Mouse (Mus musculus) CD4-positive, CD25-positive, alpha-beta regulatory T cell, adult 2 months (primary cell): ENCODE results near the gene Gm19684.
"Not testable (repeated sequence)": the region's sequence is repeated elsewhere in the genome, so short reads cannot be mapped to it uniquely, and the experiment has no call there.

ENCODE experiments used
- DNase-seq: peaks from one replicate; pipeline ENCODE4 v3.0.0-alpha.2; 2012; ENCODE audit warnings: low read depth, low spot score

Gene Gm19684

DNA sequence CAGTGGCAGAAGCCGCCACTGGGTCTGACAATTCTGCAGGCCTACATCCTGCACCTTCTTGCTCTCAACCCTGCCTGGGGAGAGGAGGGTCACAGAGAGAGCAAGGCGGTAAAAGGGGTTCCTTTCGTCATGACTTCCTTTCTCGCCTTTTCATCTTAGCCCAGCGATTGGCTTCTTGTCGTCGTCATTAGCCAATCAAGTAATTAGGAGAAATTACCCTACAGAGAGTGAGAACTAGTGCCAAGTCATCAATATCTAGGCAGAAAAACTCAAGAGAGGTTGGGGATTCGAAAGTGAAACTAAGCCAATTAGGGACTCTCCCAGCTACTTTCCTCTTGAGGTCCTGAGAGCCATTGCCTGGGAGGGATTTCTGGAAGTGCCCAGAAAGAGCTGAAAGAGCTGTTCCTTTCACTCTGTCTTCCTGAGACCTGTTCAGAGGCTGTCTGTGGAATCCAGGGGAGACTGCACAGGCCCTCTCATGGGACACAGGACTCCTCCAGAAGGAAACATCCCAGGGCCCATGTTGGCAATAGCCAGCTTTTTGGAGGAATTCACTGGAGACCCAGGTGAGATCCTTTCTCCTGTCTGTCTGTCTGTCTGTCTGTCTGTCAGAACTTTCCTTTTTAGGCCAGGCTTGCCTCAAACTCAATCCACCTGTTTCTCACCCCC lies at the start of gene Gm19684:
Gm19684 (plus strand) TSS at position 327 of the 669 bp plus-strand sequence.
- peak; percentile 95 for DNase-seq

DNA sequence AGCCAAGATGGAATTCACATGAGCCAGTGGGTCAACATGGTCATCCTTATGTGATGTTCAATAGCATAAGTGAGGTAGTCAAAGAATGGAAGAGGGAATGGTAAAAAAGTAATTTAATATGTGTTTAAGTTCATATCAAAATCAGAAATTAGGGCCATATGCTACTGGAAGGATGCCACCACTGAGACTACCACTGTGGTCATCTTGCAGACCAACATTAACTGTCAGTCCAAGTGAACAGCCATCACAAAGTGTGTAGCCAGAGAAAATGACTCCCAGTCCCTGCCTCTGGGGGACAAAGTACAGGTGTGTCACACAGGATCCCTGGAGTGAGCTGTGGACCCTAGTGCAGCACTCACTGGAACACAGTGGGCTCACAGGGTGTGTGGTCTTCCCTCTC lies 39.6 kb upstream of the Gm19684 start:
- not testable (repeated sequence) for DNase-seq

DNA sequence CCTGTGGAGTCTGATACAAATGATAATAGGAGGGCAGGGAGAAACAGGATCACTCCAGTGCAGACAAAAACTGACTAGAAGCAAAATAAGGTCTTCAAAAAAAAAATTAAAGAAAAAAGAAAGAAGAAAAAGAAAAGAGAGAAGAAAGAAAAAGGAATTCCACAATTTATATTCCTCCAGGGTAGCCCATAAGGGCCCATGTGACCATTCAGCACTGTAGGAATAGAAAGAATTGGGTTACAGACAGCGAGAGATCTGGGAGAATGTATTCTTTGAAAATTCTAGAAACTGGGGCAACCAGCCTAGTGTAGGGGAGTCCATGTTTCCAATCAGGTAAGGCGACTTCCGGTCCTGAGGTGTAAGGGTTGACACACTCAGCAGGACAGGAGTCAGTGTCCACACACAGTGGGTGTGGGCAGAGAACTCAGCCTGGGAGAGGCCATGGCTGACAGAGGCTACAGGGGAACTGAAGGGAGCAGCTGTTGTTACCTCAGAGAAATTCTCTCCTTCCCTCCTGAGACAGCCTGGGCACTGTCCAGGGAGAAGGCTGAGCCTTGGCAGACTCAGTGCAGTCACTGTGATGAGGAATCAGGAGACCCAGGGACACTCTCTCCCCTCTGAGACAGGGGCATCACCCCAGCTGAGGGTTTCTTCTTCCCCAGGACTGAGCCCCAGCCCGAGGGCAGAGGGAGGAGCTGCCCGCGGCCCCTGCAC lies 38.8 kb upstream of the Gm19684 start:
- not testable (repeated sequence) for DNase-seq

DNA sequence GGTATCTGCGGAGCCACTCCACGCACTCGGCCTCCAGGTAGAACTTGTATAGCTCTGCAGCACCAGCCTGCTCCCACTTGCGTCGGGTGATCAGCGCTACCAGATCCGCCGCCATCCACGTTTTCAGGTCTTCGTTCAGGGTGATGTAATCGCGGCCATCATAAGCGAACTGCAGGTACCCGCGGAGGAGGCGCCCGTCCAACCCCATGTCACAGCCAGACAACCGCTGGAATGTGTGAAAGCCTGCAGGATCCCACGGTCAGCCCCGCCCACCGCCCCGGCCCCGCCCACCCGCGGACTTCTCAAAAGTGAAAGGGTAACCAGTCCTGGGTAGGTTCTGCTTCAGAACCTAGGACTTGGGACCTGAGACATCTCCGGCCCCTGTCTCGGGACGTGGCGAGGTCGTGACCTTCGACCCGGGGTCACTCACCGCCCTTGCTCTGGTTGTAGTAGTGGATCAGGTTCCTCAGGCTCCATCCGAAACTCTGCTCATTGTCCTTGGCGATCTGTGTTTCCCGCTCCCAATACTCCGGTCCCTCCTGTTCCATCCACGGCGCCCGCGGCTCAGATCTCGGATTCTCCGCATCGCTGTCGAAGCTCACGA lies 38.1 kb upstream of the Gm19684 start:
- peak; percentile 76 for DNase-seq

DNA sequence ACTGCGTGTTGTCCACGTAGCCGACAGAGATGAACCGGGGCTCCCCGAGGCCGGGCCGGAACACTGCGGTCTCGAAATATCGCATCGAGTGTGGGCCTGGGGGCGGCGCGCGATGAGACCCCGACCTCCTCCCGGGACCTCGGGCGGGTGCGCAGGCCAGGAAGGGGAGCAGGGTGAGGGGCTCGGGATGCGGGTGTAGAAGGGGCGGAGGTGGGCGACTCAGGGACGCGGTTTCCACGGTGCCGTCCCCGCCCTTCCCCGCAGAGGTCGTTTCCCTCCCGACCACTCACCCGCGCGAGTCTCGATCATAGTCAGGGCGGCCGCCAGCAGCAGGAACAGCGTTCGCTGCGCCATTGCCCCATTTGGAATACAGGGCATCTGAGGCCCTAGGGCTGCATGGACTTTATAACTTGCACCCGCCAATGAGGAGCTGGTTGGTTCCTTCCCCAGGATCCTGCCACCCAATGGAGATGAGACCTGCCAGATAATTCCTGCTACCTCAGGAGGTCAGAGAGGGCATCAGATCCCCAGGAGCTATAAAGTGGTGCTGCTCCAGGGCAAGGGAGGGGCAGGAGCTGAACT lies 37.5 kb upstream of the Gm19684 start:
- DNase-seq = peak; percentile 49

DNA sequence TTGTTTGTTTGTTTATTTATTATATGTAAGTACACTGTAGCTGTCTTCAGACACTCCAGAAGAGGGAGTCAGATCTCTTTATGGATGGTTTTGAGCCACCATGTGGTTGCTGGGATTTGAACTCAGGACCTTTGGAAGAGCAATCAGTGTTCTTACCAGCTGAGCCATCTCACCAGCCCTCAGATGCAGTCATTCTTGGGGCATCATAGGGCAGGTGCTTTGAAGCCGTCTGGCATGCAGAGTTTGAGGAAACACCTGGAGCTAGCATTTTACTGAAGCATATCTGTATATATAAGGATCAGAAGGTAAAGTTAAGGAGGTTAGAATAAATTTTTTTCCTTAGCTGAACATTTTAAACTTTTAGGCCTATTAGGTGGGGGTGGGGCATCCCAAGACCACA lies 35.5 kb upstream of the Gm19684 start:
- not testable (repeated sequence) for DNase-seq

DNA sequence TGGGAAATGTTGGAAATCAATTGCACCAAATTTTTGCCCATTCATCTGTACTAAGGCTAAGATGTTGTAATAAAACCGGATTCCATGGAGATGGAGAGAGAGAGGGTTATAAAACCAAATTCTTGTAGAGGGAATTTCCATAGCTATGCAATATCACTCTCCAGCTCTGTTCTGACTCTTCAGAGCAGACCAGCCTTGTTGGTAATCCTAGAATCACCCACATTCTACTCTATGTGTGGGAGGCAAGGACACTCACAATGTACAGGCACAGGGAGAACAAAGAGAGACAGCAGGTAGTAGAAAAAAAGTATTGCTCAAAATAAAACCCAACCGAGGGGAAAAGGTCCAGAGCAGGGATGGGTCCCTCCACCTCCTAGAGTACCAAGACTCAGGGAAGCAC lies 29.5 kb upstream of the Gm19684 start:
- DNase-seq = not testable (repeated sequence)

DNA sequence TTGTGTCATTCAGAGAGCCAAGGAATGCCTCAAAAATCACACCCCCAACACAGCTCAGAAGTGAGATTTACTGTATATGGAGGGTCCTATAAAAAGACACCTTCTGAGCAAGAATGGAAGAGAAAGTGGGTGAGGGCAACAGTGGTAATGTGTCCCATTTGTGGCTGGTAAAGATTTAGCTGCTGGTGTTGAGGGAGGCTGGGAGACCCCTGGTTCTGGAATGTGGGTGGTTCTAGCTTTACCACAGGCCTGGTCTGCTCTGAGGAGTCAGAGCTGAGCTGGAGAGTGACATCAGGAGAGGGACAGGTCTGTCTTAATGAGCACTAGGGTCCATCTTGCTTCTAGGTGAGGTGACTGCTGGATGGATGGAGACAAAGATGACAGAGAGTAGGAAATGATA lies 29.0 kb upstream of the Gm19684 start:
- DNase-seq = not testable (repeated sequence)

DNA sequence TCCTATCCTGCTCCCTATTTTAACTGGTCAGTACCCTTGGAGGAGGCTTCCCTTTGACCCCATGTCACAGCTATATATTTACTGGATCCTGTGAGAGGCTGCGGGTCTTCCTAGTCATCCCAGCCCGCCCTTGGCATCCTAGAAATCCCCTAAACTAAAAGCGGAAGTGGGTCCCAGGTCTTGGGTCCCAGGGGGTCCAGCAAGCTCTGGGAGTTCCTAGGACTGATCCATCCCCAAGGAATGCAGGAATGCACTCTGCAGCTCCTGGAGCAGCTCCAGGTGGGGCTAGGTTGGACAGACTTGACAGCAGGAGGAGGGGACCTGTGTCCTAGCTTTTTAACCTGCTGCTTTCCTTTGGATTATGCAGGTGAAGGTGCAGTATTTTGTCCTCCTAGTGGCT lies 27.5 kb upstream of the Gm19684 start:
- DNase-seq = no peak

DNA sequence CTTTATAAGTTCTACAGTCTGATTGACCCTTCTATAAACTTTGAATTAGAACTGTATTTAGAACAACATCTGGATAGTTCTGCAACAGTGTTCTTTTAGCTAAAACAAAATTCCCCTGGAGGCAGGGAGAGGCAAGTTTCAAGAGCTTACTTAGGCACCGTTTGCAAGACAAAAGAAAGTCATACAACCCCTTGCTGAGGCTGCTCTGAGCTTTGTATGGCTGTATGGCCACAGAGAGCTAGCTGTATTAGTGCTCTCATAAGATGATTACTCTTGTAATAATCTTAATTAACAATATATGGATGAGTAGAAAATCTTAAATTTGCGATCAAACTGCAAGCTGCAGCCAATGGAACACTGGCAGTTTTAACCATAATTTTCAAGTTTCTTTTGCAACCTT lies 21.9 kb upstream of the Gm19684 start:
- not testable (repeated sequence) for DNase-seq

DNA sequence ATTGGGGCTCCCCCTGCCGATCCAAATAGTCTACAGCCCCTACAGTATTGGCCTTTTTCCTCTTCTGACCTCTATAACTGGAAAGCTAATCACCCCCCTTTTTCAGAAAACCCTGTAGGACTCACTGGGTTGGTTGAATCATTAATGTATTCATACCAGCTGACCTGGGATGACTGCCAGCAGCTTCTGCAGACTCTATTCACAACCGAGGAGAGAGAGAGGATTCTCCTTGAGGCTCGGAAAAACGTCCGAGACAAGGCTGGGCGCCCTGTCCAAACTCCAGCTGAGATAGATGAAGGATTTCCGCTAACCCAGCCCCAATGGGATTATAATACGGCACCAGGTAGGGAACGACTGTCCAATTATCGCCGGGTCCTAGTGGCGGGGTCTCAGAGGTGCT lies 19.4 kb upstream of the Gm19684 start:
- DNase-seq = not testable (repeated sequence)

DNA sequence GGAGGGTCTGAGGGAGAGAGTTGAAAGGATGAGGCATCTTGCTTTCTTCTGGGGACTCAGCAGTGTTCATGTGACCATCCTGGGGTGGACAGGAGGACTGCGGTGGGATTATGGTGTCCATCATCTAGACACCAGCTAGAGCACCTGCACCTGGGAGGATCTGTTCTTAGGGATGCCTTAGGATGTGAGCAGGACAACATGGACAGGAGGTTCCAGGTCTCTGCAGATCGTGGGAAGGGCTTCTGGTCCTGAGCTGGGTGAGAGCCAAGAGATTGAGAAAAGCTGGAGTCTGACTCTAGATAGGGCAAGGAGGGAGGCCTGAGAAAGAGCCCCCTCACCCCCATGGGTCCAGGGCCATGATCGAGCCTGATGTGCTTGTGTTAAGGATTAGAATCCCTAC lies 11.3 kb upstream of the Gm19684 start:
- not testable (repeated sequence) for DNase-seq

DNA sequence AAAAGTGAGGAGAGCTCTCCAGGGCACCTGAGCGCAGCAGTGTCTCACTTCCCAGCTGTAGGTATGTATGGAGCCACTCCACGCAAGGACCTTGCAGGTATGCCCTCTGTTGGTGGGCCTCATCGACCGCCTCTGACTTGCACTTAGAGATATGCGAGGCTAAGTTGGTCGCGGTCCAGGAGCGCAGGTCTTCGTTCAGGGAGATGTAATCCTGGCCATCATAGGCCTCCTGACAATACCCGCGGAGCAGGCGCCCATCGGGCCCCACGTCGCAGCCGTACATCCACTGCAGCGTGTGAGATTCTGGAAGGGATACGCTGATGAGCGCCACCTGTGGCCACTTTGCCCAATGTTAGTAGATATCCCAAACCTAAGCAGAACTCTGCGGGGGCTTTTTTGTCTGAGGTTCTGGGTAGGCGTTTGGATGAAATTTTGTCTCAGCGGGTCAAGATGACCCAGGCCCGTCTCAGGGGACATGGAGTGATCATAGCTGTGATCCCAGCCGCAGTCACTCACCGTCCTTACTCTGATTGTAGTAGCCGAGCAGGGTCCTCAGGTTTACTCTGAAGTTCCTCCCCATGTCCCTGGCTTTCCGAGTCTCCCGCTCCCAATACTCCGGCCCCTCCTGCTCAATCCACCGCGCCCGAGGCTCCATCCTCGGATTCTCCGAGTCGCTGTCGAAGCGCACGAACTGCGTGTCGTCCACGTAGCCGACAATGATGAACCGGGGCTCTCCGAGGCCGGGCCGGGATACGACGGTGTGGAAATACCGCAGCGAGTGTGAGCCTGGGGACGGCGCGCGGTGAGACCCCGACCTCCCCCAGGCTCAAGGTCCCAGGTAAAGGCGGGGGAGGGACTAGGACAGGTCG lies 10.6 kb upstream of the Gm19684 start:
- DNase-seq = peak; percentile 54

DNA sequence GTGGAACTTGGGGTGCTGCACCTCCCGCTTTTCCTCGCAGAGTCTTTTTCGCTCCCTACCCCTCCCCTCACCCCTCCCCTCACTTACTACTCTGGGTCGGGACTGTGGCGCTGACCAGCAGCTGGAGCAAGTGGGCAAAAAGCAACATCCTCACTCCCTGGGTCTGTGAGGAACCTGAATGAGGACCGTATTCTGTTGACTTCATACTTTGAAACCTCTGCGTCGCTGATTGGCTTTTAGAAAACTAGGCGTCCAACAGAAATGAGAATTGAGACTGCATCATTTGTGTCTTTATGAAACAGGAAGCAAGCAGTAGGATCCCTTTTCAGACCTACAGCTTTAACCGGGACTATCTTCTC lies 10.0 kb upstream of the Gm19684 start:
- DNase-seq = peak; percentile 79

DNA sequence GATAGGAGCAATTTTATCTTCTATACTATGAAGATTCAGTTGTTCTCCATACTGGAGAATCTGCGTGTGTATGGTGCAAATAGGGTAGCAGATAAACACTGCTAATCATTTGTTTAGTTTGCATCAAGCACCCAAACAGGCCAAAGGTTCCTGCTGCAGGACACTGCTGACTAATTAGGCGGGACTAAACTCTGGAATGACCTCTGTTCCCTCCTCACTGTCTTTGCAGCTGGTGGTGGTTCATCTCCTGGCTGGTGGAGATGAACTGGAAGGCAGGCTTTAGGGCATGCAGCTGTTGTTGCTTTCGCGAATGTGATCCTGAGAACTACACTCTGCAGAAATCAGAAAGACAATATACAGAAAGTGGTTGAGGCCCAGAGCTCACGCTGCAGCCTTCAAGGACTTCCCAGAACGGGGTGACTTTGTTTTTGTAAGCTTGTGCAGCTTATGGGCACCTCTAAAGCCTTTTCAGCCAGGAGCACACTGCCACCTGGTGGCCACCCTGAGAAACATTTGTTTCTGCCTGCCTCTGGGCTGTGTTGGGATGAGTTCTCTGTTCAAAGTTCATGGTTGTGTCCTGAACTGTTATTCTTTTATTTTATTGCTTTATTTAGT lies 7.4 kb upstream of the Gm19684 start:
- DNase-seq = peak; percentile 82

DNA sequence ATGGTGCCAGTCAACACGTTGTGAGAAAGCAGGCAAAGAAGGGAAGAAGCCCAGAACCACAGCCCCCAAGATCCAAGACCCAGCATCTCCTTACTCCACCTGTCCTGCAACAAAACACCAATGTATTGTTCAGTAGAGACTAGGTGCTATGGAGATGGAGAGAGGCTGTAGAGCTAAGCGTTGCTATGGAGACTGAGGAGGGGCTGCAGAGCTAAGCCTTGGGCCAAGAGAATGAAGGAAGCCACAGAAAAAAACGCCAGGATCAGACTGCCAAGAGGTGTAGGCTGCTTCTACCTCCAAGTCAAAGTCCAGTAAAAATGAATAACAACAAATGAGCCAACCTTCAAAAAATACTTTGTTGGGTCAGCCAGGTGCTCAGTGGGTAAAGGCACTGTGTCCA lies 4.9 kb upstream of the Gm19684 start:
- not testable (repeated sequence) for DNase-seq

DNA sequence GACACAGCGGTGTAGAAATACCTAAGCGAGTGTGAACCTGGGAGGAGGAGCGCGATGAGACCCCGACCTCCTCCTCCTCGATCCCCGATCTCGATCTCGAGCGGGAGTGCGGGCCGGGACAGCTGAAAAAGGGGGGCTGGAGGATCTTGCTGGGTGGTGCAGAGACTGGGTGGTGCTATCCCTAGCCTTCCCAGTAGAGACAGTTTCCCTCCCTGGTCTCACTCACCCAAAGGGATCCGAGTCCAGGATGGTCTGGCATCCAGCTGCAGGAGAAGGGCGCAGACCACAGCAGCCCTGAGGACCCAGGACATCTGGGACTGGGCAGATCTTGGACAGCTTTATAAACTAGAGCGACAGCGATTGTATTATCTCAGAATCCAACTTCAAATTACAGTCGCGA lies 639 bp upstream of the Gm19684 start:
- DNase-seq = not testable (repeated sequence)

DNA sequence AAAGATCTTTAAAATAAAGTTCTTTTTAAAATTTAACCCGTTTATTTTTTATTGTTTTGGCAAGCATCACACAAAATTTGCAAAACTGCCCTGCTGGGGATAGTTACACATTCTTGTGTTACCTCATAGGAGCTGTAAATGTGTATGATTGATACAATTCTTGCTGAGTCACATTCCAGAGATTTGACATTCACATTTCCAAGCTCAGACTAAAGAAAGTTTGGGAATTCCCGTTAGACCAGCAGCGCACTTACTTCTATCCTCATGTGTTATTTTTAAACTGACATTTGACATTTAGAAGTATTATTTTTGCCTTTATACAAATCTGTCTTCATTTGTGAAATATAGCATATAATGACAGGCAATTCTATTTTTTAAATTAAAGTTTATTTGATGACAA lies 2.6 kb downstream of the Gm19684 start:
- not testable (repeated sequence) for DNase-seq

DNA sequence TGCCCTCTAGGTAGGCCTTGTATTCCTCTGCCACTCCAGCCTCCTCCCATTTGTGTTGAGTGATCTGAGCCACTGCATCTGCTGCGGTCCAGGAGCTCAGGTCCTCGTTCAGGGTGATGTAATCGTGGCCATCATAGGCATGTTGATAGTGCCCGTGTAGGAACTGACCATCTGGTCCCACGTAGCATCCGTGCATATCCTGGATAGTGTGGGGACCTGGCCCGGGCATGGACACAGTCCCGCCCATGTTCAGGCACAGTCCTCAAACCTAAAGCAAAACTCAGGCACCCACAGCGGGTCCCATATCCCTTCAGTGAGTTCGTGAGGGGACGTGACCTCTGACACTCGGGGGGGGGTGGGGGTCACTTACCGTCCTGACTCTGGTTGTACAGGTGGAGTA lies 7.0 kb downstream of the Gm19684 start:
- DNase-seq = not testable (repeated sequence)

DNA sequence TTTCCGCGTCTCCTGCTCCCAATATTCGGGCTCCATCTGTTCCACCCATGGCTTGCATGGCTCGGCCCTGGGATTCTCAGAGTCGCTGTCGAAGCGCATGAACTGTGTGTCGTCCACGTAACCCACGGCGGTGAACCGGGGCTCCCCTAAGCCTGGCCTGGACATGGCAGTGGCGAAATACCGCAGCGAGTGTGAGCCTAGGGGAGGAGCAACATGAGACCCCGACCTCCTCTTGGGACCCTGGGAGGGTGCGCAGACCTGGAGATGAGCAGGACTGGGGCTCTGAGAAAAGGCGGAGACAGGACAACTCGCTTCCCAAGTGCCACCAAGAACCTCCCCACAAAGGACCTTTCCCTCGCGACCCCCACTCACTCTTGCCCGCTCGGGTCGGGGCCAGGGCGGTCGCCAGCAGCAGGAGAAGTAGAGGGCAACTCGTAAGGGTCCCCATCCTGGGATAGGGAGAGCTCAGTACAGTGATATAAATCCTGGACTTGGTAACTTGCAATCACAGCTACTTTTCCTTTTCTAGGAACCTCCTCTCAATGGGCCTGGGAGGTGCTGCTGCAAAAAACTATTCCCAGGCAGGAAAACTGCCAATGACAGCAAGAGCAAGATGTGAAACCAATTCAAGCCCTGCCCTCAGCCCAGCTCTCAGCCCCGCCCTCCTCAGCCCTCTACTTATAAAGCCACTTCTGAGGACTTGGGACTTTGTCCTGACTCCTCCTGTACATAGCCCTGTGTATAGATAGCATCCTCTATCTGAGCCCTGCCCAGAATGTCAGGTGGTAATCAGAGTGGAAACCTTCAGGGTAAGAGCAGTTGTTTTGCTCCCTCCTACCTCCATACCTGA lies 7.7 kb downstream of the Gm19684 start, which contains the start of gene Gm7030:
Gm7030 (minus strand) TSS at position 458 of the 850 bp plus-strand sequence.
- DNase-seq = not testable (repeated sequence)
